Mouse (Mus musculus) midbrain, embryonic 13.5 days (tissue): ENCODE results near the gene Ttc16. TPM values are rescaled to one million over a fixed set of nuclear protein-coding genes. Genes with fewer than 3 reads are reported as not detected.

Experiments used
- ATAC-seq: fragments of 200-750 bp; cut with Nextera tagmentation; 2 replicates; pipeline ENCODE4 v1.8.0; 2017; ENCODE audit warnings: mild to moderate bottlenecking, moderate TSS enrichment, moderate library complexity
- H3K27ac ChIP-seq: fragments of 300-500 bp; sonication (generic); 2 replicates; pipeline ENCODE4 v1.5.1; 2015; ENCODE audit warnings: inconsistent platforms, mild to moderate bottlenecking, moderate library complexity
- H3K27me3 ChIP-seq: fragments of 300-500 bp; sonication (generic); 2 replicates; pipeline ENCODE4 v1.6.1; 2015; ENCODE audit warnings: mild to moderate bottlenecking, inconsistent platforms
- H3K36me3 ChIP-seq: fragments of 300-500 bp; sonication (generic); 2 replicates; pipeline ENCODE4 v1.6.1; 2015; ENCODE audit warnings: mild to moderate bottlenecking, inconsistent platforms
- H3K4me1 ChIP-seq: fragments of 300-500 bp; sonication (generic); replicated peaks from 2 replicates; pipeline ENCODE4 v1.6.1; 2015; ENCODE audit warnings: inconsistent platforms
- H3K4me2 ChIP-seq: fragments of 300-500 bp; sonication (generic); replicated peaks from 2 replicates; pipeline ENCODE4 v1.6.1; 2015; ENCODE audit warnings: moderate library complexity, mild to moderate bottlenecking, inconsistent platforms
- H3K4me3 ChIP-seq: fragments of 300-500 bp; sonication (generic); replicated peaks from 2 replicates; pipeline ENCODE4 v1.5.1; 2015; ENCODE audit warnings: mild to moderate bottlenecking, inconsistent platforms
- H3K9ac ChIP-seq: fragments of 300-500 bp; sonication (generic); replicated peaks from 2 replicates; pipeline ENCODE4 v1.6.1; 2015; ENCODE audit warnings: mild to moderate bottlenecking, inconsistent platforms
- H3K9me3 ChIP-seq: fragments of 300-500 bp; sonication (generic); 2 replicates; pipeline ENCODE4 v1.6.1; 2016; ENCODE audit warnings: mild to moderate bottlenecking, inconsistent platforms
- WGBS: fragments of 180-500 bp; shearing (Covaris S2); methylation state at CpG from one replicate; pipeline ENCODE4 v1.1.7; 2015; 5-methylcytosine and 5-hydroxymethylcytosine counted together
- polyA plus RNA-seq: library from polyadenylated mRNA; unstranded; fragments of >200 nt; fragmentation: Nextera tagmentation; extraction: Ambion mirVana; gene quantifications from 2 replicates; pipeline ENCODE4 v1.2.1, GENCODE M21; 2015

Ttc16 gene
- polyA plus RNA-seq: 0.35 and 0.52 TPM in 2 replicates

GRCm38 (mm10) chr2:32775359-32776074, at the start of gene Ttc16, which contains the start of gene Ptrh1:
Ttc16 (minus strand) TSS chr2:32775633.
Ptrh1 (plus strand) TSS chr2:32775786.
- under 1% methylated on average over 46 of the region's 46 CpGs for WGBS
- H3K9me3 ChIP-seq: no peaks in the 10 kb centered on the region
- H3K4me2 ChIP-seq: peak within 1 kb of the TSS; percentile 74
- peak within 1 kb of the TSS; percentile 48; the same call in 1 of the 2 replicates for H3K27ac ChIP-seq
- ATAC-seq: peak; percentile 98
- peak within 1 kb of the TSS; percentile 62 for H3K4me3 ChIP-seq
- H3K27me3 ChIP-seq: peaks cover 10% of the 10 kb centered on the region; the same call in 1 of the 2 replicates
- peak within 1 kb of the TSS; percentile 66 for H3K9ac ChIP-seq
- H3K4me1 ChIP-seq: peaks cover 16% of the 10 kb centered on the region
- no peaks in the 10 kb centered on the region for H3K36me3 ChIP-seq

GRCm38 (mm10) chr2:32824778-32825177, 49.3 kb upstream of the Ttc16 start:
- no peak overlapping the region for H3K9ac ChIP-seq
- no peaks in the 10 kb centered on the region for H3K27me3 ChIP-seq
- no peak for ATAC-seq
- H3K4me2 ChIP-seq: no peak overlapping the region
- peaks cover 15% of the 10 kb centered on the region; the same call in 1 of the 2 replicates for H3K36me3 ChIP-seq
- peaks cover 29% of the 10 kb centered on the region for H3K4me1 ChIP-seq
- no peak overlapping the region for H3K27ac ChIP-seq
- no peaks in the 10 kb centered on the region for H3K9me3 ChIP-seq
- H3K4me3 ChIP-seq: no peak overlapping the region
- WGBS: 88% methylated on average over 1 of the region's 1 CpGs

GRCm38 (mm10) chr2:32824181-32824580, 48.7 kb upstream of the Ttc16 start:
- peaks cover 23% of the 10 kb centered on the region for H3K4me1 ChIP-seq
- no peaks in the 10 kb centered on the region for H3K27me3 ChIP-seq
- peak overlapping the region; percentile 33; the same call in 1 of the 2 replicates for H3K9ac ChIP-seq
- no peak overlapping the region for H3K4me2 ChIP-seq
- no peaks in the 10 kb centered on the region for H3K9me3 ChIP-seq
- H3K27ac ChIP-seq: peak overlapping the region; percentile 19; the same call in 1 of the 2 replicates
- no peak for ATAC-seq
- H3K4me3 ChIP-seq: no peak overlapping the region
- WGBS: 26% methylated on average over 8 of the region's 8 CpGs
- H3K36me3 ChIP-seq: peaks cover 20% of the 10 kb centered on the region; the same call in 1 of the 2 replicates

- no peak overlapping the region for H3K4me3 ChIP-seq
- no peaks in the 10 kb centered on the region for H3K9me3 ChIP-seq
- H3K36me3 ChIP-seq: peaks cover 24% of the 10 kb centered on the region; the same call in 1 of the 2 replicates
- ATAC-seq: no peak
- WGBS: 58% methylated on average over 8 of the region's 8 CpGs
- H3K27me3 ChIP-seq: no peaks in the 10 kb centered on the region
- no peak overlapping the region for H3K4me2 ChIP-seq
- H3K9ac ChIP-seq: no peak overlapping the region
- H3K4me1 ChIP-seq: peaks cover 19% of the 10 kb centered on the region
- peak overlapping the region; percentile 19; the same call in 1 of the 2 replicates for H3K27ac ChIP-seq
Measured at GRCm38 (mm10) chr2:32823579-32824154, 48.2 kb upstream of the Ttc16 start.

- 0 out of 2 replicates have a peak overlapping the region, but pooled peaks have one; percentile 1 for H3K27ac ChIP-seq
Measured at GRCm38 (mm10) chr2:32823153-32823552, 47.7 kb upstream of the Ttc16 start.

GRCm38 (mm10) chr2:32822643-32823042, 47.2 kb upstream of the Ttc16 start:
- 80% methylated on average over 6 of the region's 6 CpGs for WGBS
- ATAC-seq: no peak
- no peak overlapping the region for H3K27ac ChIP-seq

More at GRCm38 (mm10) chr2:32823153-32823552, 47.7 kb upstream of the Ttc16 start:
- Histone ChIP-seq H3K27me3 (no peaks in the 10 kb centered on the region), H3K9me3 (no peaks in the 10 kb centered on the region), H3K9ac (no peak overlapping the region; the same call in 1 of the 2 replicates), H3K36me3 (peaks cover 25% of the 10 kb centered on the region), H3K4me3 (no peak overlapping the region), H3K4me2 (no peak overlapping the region), H3K4me1 (peaks cover 19% of the 10 kb centered on the region)
- ATAC-seq: no peak
- 61% methylated on average over 11 of the region's 11 CpGs for WGBS

GRCm38 (mm10) chr2:32821041-32821802, 45.8 kb upstream of the Ttc16 start:
- no peaks in the 10 kb centered on the region for H3K27me3 ChIP-seq
- no peak overlapping the region for H3K9ac ChIP-seq
- 0 out of 2 replicates have a peak, but pooled peaks have one; percentile 45 for ATAC-seq
- peaks cover 40% of the 10 kb centered on the region for H3K36me3 ChIP-seq
- no peaks in the 10 kb centered on the region for H3K9me3 ChIP-seq
- whole genome bisulfite sequencing: 73% methylated on average over 11 of the region's 11 CpGs
- peaks cover 19% of the 10 kb centered on the region for H3K4me1 ChIP-seq
- H3K4me3 ChIP-seq: no peak overlapping the region
- H3K4me2 ChIP-seq: no peak overlapping the region
- no peak overlapping the region for H3K27ac ChIP-seq

More at GRCm38 (mm10) chr2:32822643-32823042, 47.2 kb upstream of the Ttc16 start:
- Histone ChIP-seq H3K4me1 (peaks cover 19% of the 10 kb centered on the region), H3K9ac (0 out of 2 replicates have a peak overlapping the region, but pooled peaks have one; percentile 19), H3K9me3 (no peaks in the 10 kb centered on the region), H3K4me3 (no peak overlapping the region), H3K27me3 (no peaks in the 10 kb centered on the region), H3K36me3 (peaks cover 31% of the 10 kb centered on the region), H3K4me2 (no peak overlapping the region)

- no peaks in the 10 kb centered on the region for H3K9me3 ChIP-seq
- no peak overlapping the region for H3K9ac ChIP-seq
- ATAC-seq: no peak
- H3K4me3 ChIP-seq: no peak overlapping the region
- H3K27me3 ChIP-seq: no peaks in the 10 kb centered on the region
- H3K4me2 ChIP-seq: no peak overlapping the region
- H3K4me1 ChIP-seq: peaks cover 4% of the 10 kb centered on the region; the same call in 1 of the 2 replicates
- 95% methylated on average over 5 of the region's 5 CpGs for WGBS
- H3K36me3 ChIP-seq: peaks cover 62% of the 10 kb centered on the region
- H3K27ac ChIP-seq: no peak overlapping the region
Measured at GRCm38 (mm10) chr2:32818208-32818607, 42.8 kb upstream of the Ttc16 start.

GRCm38 (mm10) chr2:32817589-32817988, 42.2 kb upstream of the Ttc16 start:
- no peaks in the 10 kb centered on the region for H3K9me3 ChIP-seq
- H3K27me3 ChIP-seq: no peaks in the 10 kb centered on the region
- H3K36me3 ChIP-seq: peaks cover 62% of the 10 kb centered on the region
- H3K27ac ChIP-seq: peak overlapping the region; percentile 44; the same call in 1 of the 2 replicates
- no peaks in the 10 kb centered on the region for H3K4me1 ChIP-seq
- 71% methylated on average over 7 of the region's 7 CpGs for WGBS
- peak overlapping the region; percentile 1; the same call in 1 of the 2 replicates for H3K9ac ChIP-seq
- no peak for ATAC-seq
- H3K4me2 ChIP-seq: no peak overlapping the region
- H3K4me3 ChIP-seq: no peak overlapping the region

GRCm38 (mm10) chr2:32816946-32817581, 41.6 kb upstream of the Ttc16 start:
- H3K4me1 ChIP-seq: no peaks in the 10 kb centered on the region
- no peaks in the 10 kb centered on the region for H3K9me3 ChIP-seq
- H3K9ac ChIP-seq: no peak overlapping the region
- H3K36me3 ChIP-seq: peaks cover 65% of the 10 kb centered on the region
- H3K27ac ChIP-seq: peak overlapping the region; percentile 51
- no peak overlapping the region for H3K4me3 ChIP-seq
- ATAC-seq: no peak
- WGBS: 71% methylated on average over 17 of the region's 17 CpGs
- H3K27me3 ChIP-seq: no peaks in the 10 kb centered on the region
- H3K4me2 ChIP-seq: no peak overlapping the region

- Histone ChIP-seq H3K36me3 (peaks cover 67% of the 10 kb centered on the region), H3K4me2 (no peak overlapping the region), H3K9me3 (no peaks in the 10 kb centered on the region), H3K4me3 (no peak overlapping the region), H3K27ac (no peak overlapping the region), H3K4me1 (no peaks in the 10 kb centered on the region), H3K9ac (no peak overlapping the region), H3K27me3 (no peaks in the 10 kb centered on the region)
- 92% methylated on average over 2 of the region's 2 CpGs for WGBS
- ATAC-seq: no peak
Measured at GRCm38 (mm10) chr2:32816497-32816896, 41.1 kb upstream of the Ttc16 start.
